Mouse (Mus musculus) brain, embryonic 14.5 days (tissue): ENCODE results near the gene Ireb2. TPM values are rescaled to one million over a fixed set of nuclear protein-coding genes. Genes with fewer than 3 reads are reported as not detected.
"Not testable (repeated sequence)": the region's sequence is repeated elsewhere in the genome, so short reads cannot be mapped to it uniquely, and the experiment has no call there.

Experiments
- DNase-seq: peaks from one replicate; pipeline ENCODE4 v3.0.0-alpha.2; 2011; ENCODE audit warnings: low read depth
- CTCF ChIP-seq: fragments of 200-500 bp; IDR thresholded peaks from 2 replicates; pipeline ENCODE4 v1.5.1; 2012; ENCODE audit warnings: inconsistent platforms, mild to moderate bottlenecking, moderate library complexity, borderline replicate concordance; ENCODE audit not compliant: insufficient read depth, insufficient read length; ENCODE audit errors: extremely low read depth
- POLR2A ChIP-seq: fragments of 200-500 bp; IDR thresholded peaks from 2 replicates; pipeline ENCODE4 v1.6.1; 2012; ENCODE audit warnings: mild to moderate bottlenecking, inconsistent platforms, borderline replicate concordance; ENCODE audit not compliant: poor library complexity, insufficient read depth, insufficient read length, severe bottlenecking; ENCODE audit errors: extremely low read depth
- polyA plus RNA-seq: library from polyadenylated mRNA; depleted of rRNA; stranded (reverse); fragments of >200 nt; gene quantifications from 2 replicates; pipeline ENCODE4 v1.2.3, GENCODE M21; 2012

The Ireb2 gene
- polyA plus RNA-seq, 1 experiment, result 56.4 TPM

DNA sequence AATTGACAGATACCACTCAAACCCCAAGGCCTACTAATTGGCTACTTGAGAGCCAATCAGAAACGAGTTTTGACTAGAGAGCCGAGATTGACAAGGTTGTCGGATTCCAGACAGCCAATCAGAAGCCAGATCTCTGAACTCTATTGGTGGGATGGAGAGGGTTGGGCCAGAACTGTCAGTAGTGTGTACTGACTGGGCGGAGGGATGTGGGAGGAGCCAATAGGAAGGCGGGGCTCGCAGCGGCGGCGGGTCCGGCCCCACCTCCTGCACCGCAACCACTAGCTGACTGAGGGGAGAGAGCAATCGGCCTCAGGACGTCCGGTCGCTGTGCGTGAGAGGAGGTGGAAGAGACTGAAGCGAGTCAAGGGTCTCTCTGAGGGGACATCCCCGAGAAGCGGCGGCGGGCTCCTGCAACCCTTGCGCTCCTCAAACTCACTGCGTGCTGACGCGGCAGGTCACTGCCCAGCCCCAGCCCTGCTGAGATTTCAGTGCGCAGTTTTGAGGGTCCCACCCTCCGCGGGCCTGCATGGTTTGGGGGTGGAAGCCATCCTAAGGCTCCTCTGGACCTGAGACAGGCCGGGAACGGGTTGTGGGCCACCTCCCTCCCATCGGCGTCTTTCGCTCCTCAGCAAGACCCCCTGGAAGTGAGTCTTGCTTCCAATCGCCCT lies 53.6 kb downstream of the Ireb2 start, which contains the start of gene Hykk:
Hykk (plus strand) TSS at position 274 of the 668 bp plus-strand sequence.
- DNase-seq, result peak; percentile 99
- TF ChIP-seq CTCF, result no peak
- peak; percentile 29; the same call in 1 of the 2 replicates for TF ChIP-seq POLR2A

DNA sequence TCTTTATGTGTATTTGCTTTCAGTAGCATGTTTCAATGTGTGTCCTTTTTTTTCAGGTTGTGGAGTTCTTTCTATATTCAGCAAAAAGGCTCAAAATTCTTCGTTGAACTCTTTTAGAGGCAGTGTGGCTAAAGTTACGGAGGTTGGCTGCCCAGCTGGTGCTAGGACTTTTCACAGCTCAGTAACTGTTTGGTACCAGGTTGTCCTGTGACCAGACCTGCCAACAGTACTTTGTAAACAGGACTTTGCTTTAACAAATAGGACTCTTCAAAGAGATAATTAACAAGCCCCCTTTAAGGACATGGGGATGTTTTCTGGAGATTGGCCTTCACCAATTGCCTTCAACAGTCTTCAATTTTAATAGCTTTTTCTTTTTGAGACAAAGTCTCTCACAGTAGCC lies 54.6 kb downstream of the Ireb2 start:
- no peak for DNase-seq
- no peak for TF ChIP-seq CTCF
- TF ChIP-seq POLR2A, result no peak

DNA sequence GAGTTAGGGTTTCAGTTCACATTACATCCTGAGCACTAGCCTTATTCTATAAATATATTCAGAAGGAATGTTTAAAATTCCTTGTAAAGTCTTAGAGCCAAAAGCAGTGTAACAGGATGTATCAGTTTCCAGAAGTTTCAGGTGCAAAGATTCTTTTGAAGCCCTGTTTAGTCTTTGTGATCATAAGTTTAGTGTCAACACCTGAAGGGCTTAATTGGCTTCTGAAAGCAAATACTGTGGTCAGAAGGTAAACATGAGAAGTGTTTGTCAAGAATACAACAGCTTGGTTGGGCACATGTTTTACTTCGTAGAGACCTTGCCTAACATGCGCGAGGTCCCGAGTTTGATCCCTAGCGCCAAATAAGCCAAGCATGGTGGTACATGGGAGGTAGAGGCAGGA lies 55.2 kb downstream of the Ireb2 start:
- TF ChIP-seq CTCF (no peak), POLR2A (no peak)
- no peak for DNase-seq

DNA sequence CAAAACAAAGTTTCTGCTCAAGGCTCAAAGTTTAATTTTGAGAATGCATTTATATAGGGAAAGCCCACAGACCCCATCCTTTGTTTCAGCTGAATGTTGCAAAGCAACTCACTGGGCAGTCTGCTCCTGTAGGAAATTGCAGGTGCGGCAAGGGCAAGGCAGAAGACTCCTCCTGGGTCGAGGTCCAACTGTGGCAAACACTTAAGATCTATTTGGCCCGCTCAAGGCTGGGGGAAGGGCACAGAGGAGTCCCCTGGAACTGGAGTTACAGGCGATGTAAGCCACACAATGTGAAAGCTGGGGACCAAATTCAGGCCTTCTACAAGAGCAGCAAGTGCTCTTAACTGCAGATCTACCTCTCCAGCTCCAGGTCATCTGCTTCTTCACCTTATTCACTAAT lies 56.4 kb downstream of the Ireb2 start:
- no peak for TF ChIP-seq CTCF
- no peak for TF ChIP-seq POLR2A
- DNase-seq, result no peak

DNA sequence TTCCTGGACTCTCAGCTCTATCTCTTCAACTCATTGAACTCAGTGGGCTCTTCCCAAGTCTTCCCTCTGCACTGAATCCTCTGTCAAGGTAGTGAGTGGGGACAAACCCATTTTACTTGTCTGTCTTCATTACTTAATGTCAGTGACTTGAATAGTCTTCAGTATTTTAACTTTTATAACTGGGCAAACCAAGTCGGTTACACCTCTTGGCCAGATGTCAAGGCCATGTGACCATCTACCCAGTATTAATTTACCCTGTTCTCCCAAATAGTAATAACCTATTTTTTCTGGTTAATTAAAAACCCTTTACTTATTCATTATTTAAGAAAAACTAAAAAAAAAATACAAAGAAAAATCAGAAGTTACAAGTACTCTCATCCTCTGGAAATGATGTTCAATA lies 67.2 kb downstream of the Ireb2 start:
- DNase-seq, result no peak
- TF ChIP-seq POLR2A, result no peak
- no peak for TF ChIP-seq CTCF

DNA sequence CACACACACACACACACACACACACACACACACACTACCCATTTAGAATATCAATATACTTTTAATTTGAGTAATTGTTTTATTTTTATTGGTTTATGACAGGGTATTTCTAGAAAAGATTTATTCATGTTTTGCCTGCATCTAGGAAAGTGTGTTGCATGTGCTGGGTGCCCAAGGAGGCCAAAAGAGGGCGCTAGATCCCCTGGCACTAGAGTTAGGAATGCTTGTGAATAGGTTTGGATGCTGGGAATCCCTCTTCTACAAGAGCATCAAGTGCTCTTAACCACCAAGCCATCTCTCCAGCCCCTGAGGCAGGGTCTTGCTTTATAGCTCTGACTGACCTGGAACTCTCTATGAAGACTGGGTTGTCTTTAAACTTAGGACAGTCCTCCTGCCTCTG lies 68.2 kb downstream of the Ireb2 start:
- DNase-seq, result no peak
- TF ChIP-seq CTCF, result no peak
- no peak for TF ChIP-seq POLR2A

DNA sequence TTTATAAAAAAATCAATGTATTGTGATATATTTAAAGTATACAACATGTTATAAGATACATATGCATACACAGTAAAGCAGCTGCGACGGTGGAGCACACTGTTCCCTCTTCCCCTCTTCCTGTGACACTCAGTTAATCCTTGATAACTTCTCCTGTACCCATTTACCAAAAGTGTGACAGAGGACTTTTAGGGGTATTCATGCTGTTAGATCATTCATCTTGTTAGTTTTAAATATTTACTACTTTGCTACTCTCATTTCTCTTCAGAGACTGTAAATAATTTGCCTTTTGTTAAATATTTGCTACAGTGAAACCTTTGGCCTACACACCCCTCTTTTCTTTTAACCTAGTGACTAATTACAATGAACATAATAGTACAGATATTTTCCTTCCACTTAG lies 68.8 kb downstream of the Ireb2 start:
- no peak for DNase-seq
- TF ChIP-seq POLR2A (no peak), CTCF (no peak)

DNA sequence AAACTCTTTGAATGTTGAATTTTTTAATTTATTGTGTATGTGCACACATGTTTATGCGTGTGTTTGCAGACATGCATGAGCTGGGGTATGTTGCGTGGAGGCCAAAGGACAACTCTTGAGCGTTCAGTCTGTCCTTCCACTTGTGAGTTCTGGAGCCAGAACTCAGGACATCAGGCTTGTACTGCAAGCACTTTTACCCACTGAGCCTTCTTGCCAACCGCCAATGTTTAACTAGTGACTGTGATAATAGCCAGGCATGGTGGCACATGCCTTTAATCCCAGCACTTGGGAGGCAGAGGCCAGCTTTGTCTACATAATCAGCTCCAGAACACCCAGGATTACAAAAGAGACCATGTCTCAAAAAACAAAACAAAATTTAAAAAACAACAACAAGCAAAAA lies 78.5 kb downstream of the Ireb2 start:
- TF ChIP-seq POLR2A, result no peak
- no peak for TF ChIP-seq CTCF
- DNase-seq, result no peak

DNA sequence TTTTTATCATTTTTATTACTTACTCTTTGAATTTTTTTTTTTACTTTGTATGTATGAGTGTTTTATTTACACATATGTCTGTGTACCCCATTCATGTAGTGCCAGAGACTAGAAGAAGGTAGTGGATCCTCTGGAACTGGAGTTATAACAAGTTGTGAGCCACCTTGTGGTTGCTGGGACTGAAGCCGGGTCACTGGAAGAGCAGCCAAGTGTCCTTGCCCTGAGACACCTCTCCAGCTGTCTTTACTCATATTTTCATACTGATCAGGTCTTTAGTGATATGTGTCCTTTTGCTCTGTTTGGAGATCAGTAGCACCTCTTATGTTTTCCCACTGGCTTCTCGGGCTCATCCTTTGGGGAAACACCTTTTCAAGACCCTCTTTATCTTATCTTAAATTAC lies 80.9 kb downstream of the Ireb2 start:
- no peak for TF ChIP-seq POLR2A
- no peak for TF ChIP-seq CTCF
- no peak for DNase-seq

DNA sequence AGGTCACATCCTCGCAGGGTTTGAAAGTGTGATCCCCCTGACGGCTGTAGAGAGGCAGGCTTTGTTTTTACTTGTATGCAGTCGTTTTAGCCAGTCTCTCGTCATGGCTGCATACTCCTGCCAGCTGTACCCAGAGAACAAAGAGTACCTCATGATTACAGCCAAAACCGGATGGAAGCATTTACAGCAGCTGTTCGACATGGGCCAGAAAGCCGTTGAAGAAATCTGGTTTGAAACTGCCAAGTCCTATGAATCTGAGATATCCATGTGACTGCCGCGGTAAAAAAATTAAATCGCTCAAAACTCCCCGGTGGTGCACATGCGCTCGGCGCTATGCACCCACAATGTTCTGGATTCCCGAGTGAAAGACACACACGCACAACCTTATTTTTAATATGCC lies 82.7 kb downstream of the Ireb2 start:
- TF ChIP-seq CTCF (no peak), POLR2A (no peak)
- DNase-seq, result peak; percentile 48

DNA sequence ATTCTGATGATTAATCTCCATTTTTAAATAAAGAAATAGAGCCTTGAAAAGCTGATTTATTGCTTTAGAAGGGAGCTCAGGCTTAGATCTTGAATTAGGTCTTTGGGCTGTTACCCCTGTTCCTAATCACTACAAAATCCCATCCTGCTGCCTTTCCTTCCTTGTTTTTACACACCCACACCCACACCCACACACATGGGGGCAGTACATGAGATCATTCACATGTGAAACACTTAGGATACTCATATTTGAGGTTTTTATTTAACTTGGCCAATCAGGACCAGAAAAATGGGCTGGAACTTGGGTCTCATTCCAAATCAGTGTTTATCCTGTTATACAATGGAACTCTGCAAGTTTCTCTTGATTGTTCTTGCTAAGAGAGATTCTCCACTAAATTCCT lies 85.9 kb downstream of the Ireb2 start:
- DNase-seq, result no peak
- TF ChIP-seq CTCF, result no peak
- TF ChIP-seq POLR2A, result no peak

DNA sequence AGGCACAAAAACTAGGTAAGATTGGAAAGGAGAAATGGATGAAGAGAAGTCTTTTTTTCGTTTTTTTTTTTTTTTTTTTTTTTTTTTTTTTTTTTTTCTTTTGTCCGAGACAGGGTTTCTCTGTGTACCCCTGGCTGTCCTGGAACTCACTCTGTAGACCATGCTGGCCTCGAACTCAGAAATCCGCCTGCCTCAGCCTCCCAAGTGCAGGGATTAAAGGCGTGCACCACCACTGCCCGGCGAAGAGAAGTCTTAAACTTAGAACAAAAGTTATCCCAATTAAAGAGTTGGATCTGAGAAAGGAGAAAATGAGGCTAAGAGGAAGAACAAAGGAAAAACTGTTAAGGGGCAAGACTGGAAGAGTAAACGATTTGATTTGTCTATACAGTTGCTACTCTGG lies 86.6 kb downstream of the Ireb2 start:
- DNase-seq, result not testable (repeated sequence)
